Mouse (Mus musculus) intestine, embryonic 14.5 days (tissue): ENCODE results near the gene Optn. TPM values are rescaled to one million over a fixed set of nuclear protein-coding genes. Genes with fewer than 3 reads are reported as not detected.

ENCODE experiments used
- polyA plus RNA-seq: library from polyadenylated mRNA; unstranded; fragments of >200 nt; fragmentation: Nextera tagmentation; extraction: Ambion mirVana; gene quantifications from 2 replicates; pipeline ENCODE4 v1.2.1, GENCODE M21; 2014

The Optn gene
- polyA plus RNA-seq, 1 experiment from 2014 or later, result 7.3 TPM

Other genes with a start within 250 kb of the Optn start
- 85.8 and 88.9 TPM in 2 replicates for gene Sephs1, start 182.5 kb downstream of the Optn start, polyA plus RNA-seq
- gene Phyh, start 145.0 kb downstream of the Optn start, polyA plus RNA-seq, result 62.3 and 62.9 TPM in 2 replicates
- gene Ucma, start 87.9 kb downstream of the Optn start, polyA plus RNA-seq, result not detected in 2 replicates
- gene Mcm10, start 51.3 kb downstream of the Optn start, polyA plus RNA-seq, result 44.8 and 51.5 TPM in 2 replicates
- 10.2 and 11.0 TPM in 2 replicates for gene Ccdc3, start 73.7 kb upstream of the Optn start, polyA plus RNA-seq